ENCODE assay signal across 8 mouse cellular contexts in the genomic region with DNA sequence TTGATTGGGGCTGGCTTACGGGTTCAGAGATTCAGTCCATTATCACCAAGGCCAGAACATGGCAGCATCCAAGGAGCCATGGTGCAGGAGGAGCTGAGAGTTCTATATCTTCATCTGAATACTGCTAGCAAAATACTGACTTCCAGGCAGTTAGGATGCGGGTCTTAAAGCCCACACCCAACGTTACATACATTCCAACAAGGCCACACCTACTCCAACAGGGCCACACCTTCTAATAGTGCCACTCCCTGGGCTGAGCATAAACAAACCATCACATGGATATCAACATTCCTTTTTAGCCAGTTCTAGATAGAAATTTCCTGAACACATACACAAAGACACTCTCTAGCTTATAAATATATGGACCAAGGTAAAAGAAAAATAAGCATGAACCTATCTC. TPM values are rescaled to one million over a fixed set of nuclear protein-coding genes. Genes with fewer than 3 reads are reported as not detected.
DNase-seq lines count a peak whose midpoint lies in the region; ATAC-seq lines count a peak whose summit lies in the region.

A gene (minus strand): TSS at position 120 of the 400 bp plus-strand sequence.

- no peaks in the 10 kb centered on the region for H3K27me3 ChIP-seq in intestine, embryonic 16.5 days (replicated peaks; ENCODE audit: control insufficient read depth, insufficient read depth, low read length)
- H3K27me3 ChIP-seq in midbrain, embryonic 16.5 days (ENCODE audit: control insufficient read depth, insufficient read depth, low read depth, low read length), result no peaks in the 10 kb centered on the region

- no peaks in the 10 kb centered on the region for H3K9me3 ChIP-seq in intestine, embryonic 16.5 days (ENCODE audit: control insufficient read depth, low read length)
- no peaks in the 10 kb centered on the region for H3K9me3 ChIP-seq in midbrain, embryonic 16.5 days (replicated peaks; ENCODE audit: control insufficient read depth, low read length, poor library complexity, severe bottlenecking)

- no peaks in the 10 kb centered on the region for H3K36me3 ChIP-seq in intestine, embryonic 16.5 days (ENCODE audit: control insufficient read depth, insufficient read depth, low read length)
- no peaks in the 10 kb centered on the region for H3K36me3 ChIP-seq in midbrain, embryonic 16.5 days (ENCODE audit: control insufficient read depth, insufficient read depth, low read length)

- H3K27ac ChIP-seq in intestine, embryonic 16.5 days (ENCODE audit: low read length), result no peak within 1 kb of the TSS
- H3K27ac ChIP-seq in midbrain, embryonic 16.5 days (ENCODE audit: low read length), result no peak within 1 kb of the TSS

- WGBS in intestine, embryonic 16.5 days, result 84% methylated on average over 3 of the region's 3 CpGs
- WGBS in midbrain, embryonic 16.5 days, result 86% methylated on average over 3 of the region's 3 CpGs

- no peak for DNase-seq in heart, adult 18-20 months
- DNase-seq in heart, adult 11 months, result no peak
- no peak for DNase-seq in adrenal gland, postnatal 36 days
- DNase-seq in gastrocnemius, postnatal 25 days, result no peak
- no peak for DNase-seq in cerebellum, adult 11-12 months
- DNase-seq in spleen, postnatal 36 days (ENCODE audit: low spot score in 2 of 2), result no peak

- no peak for ATAC-seq in intestine, embryonic 16.5 days
- no peak for ATAC-seq in midbrain, embryonic 16.5 days

- no peak within 1 kb of the TSS for H3K4me2 ChIP-seq in intestine, embryonic 16.5 days (ENCODE audit: low read depth, low read length)
- no peak within 1 kb of the TSS for H3K4me2 ChIP-seq in midbrain, embryonic 16.5 days (ENCODE audit: low read length)

- H3K4me1 ChIP-seq in intestine, embryonic 16.5 days (ENCODE audit: control insufficient read depth, insufficient read depth, low read length), result no peaks in the 10 kb centered on the region
- H3K4me1 ChIP-seq in midbrain, embryonic 16.5 days (ENCODE audit: control insufficient read depth, insufficient read depth, low read length), result no peaks in the 10 kb centered on the region

- no peak within 1 kb of the TSS for H3K4me3 ChIP-seq in intestine, embryonic 16.5 days (ENCODE audit: low read length)
- no peak within 1 kb of the TSS for H3K4me3 ChIP-seq in midbrain, embryonic 16.5 days (ENCODE audit: low read depth, low read length)

- no peak within 1 kb of the TSS for H3K9ac ChIP-seq in intestine, embryonic 16.5 days (ENCODE audit: low read depth, low read length)
- H3K9ac ChIP-seq in midbrain, embryonic 16.5 days (ENCODE audit: low read depth, low read length), result no peak within 1 kb of the TSS

RNA-seq across cellular contexts. Expression of the gene that starts here (rescaled TPM):
- 10 to 100 TPM; 89.6 to 92.2 TPM for total RNA-seq in heart, adult 18-20 months (2021)
- 10 to 100 TPM; 43.6 to 58.2 TPM for total RNA-seq in adrenal gland, postnatal 36 days (2021)
- total RNA-seq in gastrocnemius, postnatal 25 days (2021), result 10 to 100 TPM; 46.9 to 54.1 TPM
- polyA plus RNA-seq in intestine, embryonic 16.5 days (2015; fragmentation: Nextera tagmentation; extraction: Ambion mirVana), result 37.9 and 42.6 TPM in 2 replicates
- polyA plus RNA-seq in midbrain, embryonic 16.5 days (2015; fragmentation: Nextera tagmentation; extraction: Ambion mirVana), result 19.6 and 20.2 TPM in 2 replicates
